Comparison of ENCODE assay signal across 8 mouse cellular contexts in genomic region chr11:80602041-80602458, GRCm38 (mm10).
DNase-seq lines count a peak whose midpoint lies in the region; ATAC-seq lines count a peak whose summit lies in the region.

No protein-coding gene starts in this region.

- peaks cover 10% of the 10 kb centered on the region for H3K27me3 ChIP-seq in heart, embryonic 10.5 days (ENCODE audit: insufficient read depth, poor library complexity, severe bottlenecking)
- no peaks in the 10 kb centered on the region for H3K27me3 ChIP-seq in forebrain, embryonic 16.5 days (replicated peaks; ENCODE audit: control insufficient read depth, insufficient read depth, low read length)
- H3K27me3 ChIP-seq in splenic B cell, adult 2 months (ENCODE audit: control insufficient read depth, insufficient read depth, low read length, poor library complexity, severe bottlenecking): no peaks in the 10 kb centered on the region; the same call in 1 of the 2 replicates

- no peak overlapping the region for H3K27ac ChIP-seq in heart, embryonic 10.5 days
- H3K27ac ChIP-seq in forebrain, embryonic 16.5 days (ENCODE audit: low read length): peak overlapping the region; percentile 85

- H3K4me1 ChIP-seq in heart, embryonic 10.5 days: peaks cover 14% of the 10 kb centered on the region; the same call in 1 of the 2 replicates
- H3K4me1 ChIP-seq in forebrain, embryonic 16.5 days (replicated peaks; ENCODE audit: control insufficient read depth, insufficient read depth, low read length): peaks cover 25% of the 10 kb centered on the region

- 21% methylated on average over 8 of the region's 8 CpGs for WGBS in heart, embryonic 10.5 days
- WGBS in forebrain, embryonic 16.5 days: 14% methylated on average over 8 of the region's 8 CpGs

- no peak for DNase-seq in heart, embryonic 10.5 days (ENCODE audit: low spot score)
- no peak for DNase-seq in heart, adult 9 months (ENCODE audit: low spot score in 2 of 2)
- peak; percentile 87 for DNase-seq in A20 (ENCODE audit: low read depth, low spot score)
- peak; percentile 36 for DNase-seq in cerebellum, adult 11 months
- DNase-seq in lung, postnatal 36 days: peak; percentile 14
- DNase-seq in splenic B cell, adult 2 months (ENCODE audit: low read depth, low spot score): peak; percentile 60
- DNase-seq in gastrocnemius, postnatal 10 days: no peak

- ATAC-seq in forebrain, embryonic 16.5 days: peak; percentile 45; the same call in 1 of the 2 replicates

- H3K36me3 ChIP-seq in heart, embryonic 10.5 days: no peaks in the 10 kb centered on the region
- no peaks in the 10 kb centered on the region for H3K36me3 ChIP-seq in forebrain, embryonic 16.5 days (ENCODE audit: control insufficient read depth, insufficient read depth)
- H3K36me3 ChIP-seq in splenic B cell, adult 2 months (ENCODE audit: control insufficient read depth, insufficient read depth, low read length, poor library complexity, severe bottlenecking): no peaks in the 10 kb centered on the region

- no peaks in the 10 kb centered on the region for H3K9me3 ChIP-seq in heart, embryonic 10.5 days
- H3K9me3 ChIP-seq in forebrain, embryonic 16.5 days (ENCODE audit: control insufficient read depth, low read length): no peaks in the 10 kb centered on the region

- H3K9ac ChIP-seq in forebrain, embryonic 16.5 days (replicated peaks; ENCODE audit: low read depth, low read length): 0 out of 2 replicates have a peak overlapping the region, but pooled peaks have one; percentile 50

- H3K4me3 ChIP-seq in heart, embryonic 10.5 days: 0 out of 2 replicates have a peak overlapping the region, but pooled peaks have one; percentile 56
- no peak overlapping the region for H3K4me3 ChIP-seq in forebrain, embryonic 16.5 days (replicated peaks; ENCODE audit: low read length)

- H3K4me2 ChIP-seq in forebrain, embryonic 16.5 days (ENCODE audit: low read length): peak overlapping the region; percentile 53

Comparison
In these comparisons a context has a peak if more than half of its experiments do, and no peak if none do; other contexts are left out.
1. DNase-seq: peak in A20 (single experiment), cerebellum, adult 11 months (single experiment), lung, postnatal 36 days (single experiment) and splenic B cell, adult 2 months (single experiment); none in heart, embryonic 10.5 days (single experiment), heart, adult 9 months (0 of 2) and gastrocnemius, postnatal 10 days (single experiment).